Mouse (Mus musculus): ENCODE measurements around the gene Cilp. TPM values are rescaled to one million over a fixed set of nuclear protein-coding genes. Genes with fewer than 3 reads are reported as not detected.
A peak's percentile ranks its signal among the peaks of the same experiment; 100 is the strongest.
"Not testable (repeated sequence)": the region's sequence is repeated elsewhere in the genome, so short reads cannot be mapped to it uniquely, and the experiment has no call there.

Gene Cilp
- polyA plus RNA-seq (2011; ENCODE audit: insufficient read depth, insufficient read length, low replicate concordance, missing spikeins) = 0.40 TPM in 1 of 2 replicates, not detected in the other

GRCm38 (mm10) chr9:65264959-65265358 lies at the start of gene Cilp:
Gene Cilp, plus strand, starts transcription at chr9:65265180.
- TF ChIP-seq POLR2A (IDR thresholded peaks at IDR 0.05; ENCODE audit: borderline replicate concordance, control insufficient read depth, low read depth, low read length) (no peak), CTCF (IDR thresholded peaks at IDR 0.05; ENCODE audit: control insufficient read depth, insufficient read depth, low read length) (no peak)
- 72% methylated on average over 5 of the region's 5 CpGs for WGBS
- no peak within 1 kb of the TSS for H3K27ac ChIP-seq (ENCODE audit: control insufficient read depth, insufficient read depth, low read depth, low read length, poor library complexity)
- H3K4me1 ChIP-seq (ENCODE audit: control insufficient read depth, insufficient read depth, low read length) = no peaks in the 10 kb centered on the region
- no peak within 1 kb of the TSS for H3K4me3 ChIP-seq (replicated peaks; ENCODE audit: control insufficient read depth, low read depth, low read length)

GRCm38 (mm10) chr9:65215494-65216126 lies 49.4 kb upstream of the Cilp start:
- H3K27ac ChIP-seq (ENCODE audit: control insufficient read depth, insufficient read depth, low read depth, low read length, poor library complexity) = peak overlapping the region; percentile 96
- peak overlapping the region; percentile 89 for H3K4me3 ChIP-seq (replicated peaks; ENCODE audit: control insufficient read depth, low read depth, low read length)
- TF ChIP-seq CTCF (IDR thresholded peaks at IDR 0.05; ENCODE audit: control insufficient read depth, insufficient read depth, low read length) (no peak; the same call in 1 of the 2 replicates), POLR2A (IDR thresholded peaks at IDR 0.05; ENCODE audit: borderline replicate concordance, control insufficient read depth, low read depth, low read length) (no peak; the same call in 1 of the 2 replicates)
- peaks cover 6% of the 10 kb centered on the region for H3K4me1 ChIP-seq (ENCODE audit: control insufficient read depth, insufficient read depth, low read length)
- 3% methylated on average over 31 of the region's 31 CpGs for WGBS

GRCm38 (mm10) chr9:65216972-65217371 lies 48.0 kb upstream of the Cilp start:
- H3K4me1 ChIP-seq (ENCODE audit: control insufficient read depth, insufficient read depth, low read length) = peaks cover 6% of the 10 kb centered on the region
- TF ChIP-seq POLR2A (IDR thresholded peaks at IDR 0.05; ENCODE audit: borderline replicate concordance, control insufficient read depth, low read depth, low read length) (no peak), CTCF (IDR thresholded peaks at IDR 0.05; ENCODE audit: control insufficient read depth, insufficient read depth, low read length) (no peak)

GRCm38 (mm10) chr9:65217661-65218060 lies 47.3 kb upstream of the Cilp start:
- peaks cover 6% of the 10 kb centered on the region for H3K4me1 ChIP-seq (ENCODE audit: control insufficient read depth, insufficient read depth, low read length)
- peak overlapping the region; percentile 4 for H3K4me3 ChIP-seq (replicated peaks; ENCODE audit: control insufficient read depth, low read depth, low read length)
- TF ChIP-seq CTCF (IDR thresholded peaks at IDR 0.05; ENCODE audit: control insufficient read depth, insufficient read depth, low read length) (no peak), POLR2A (IDR thresholded peaks at IDR 0.05; ENCODE audit: borderline replicate concordance, control insufficient read depth, low read depth, low read length) (no peak)
- 15% methylated on average over 6 of the region's 6 CpGs for WGBS
- peak overlapping the region; percentile 66 for H3K27ac ChIP-seq (ENCODE audit: control insufficient read depth, insufficient read depth, low read depth, low read length, poor library complexity)

More at GRCm38 (mm10) chr9:65216972-65217371, 48.0 kb upstream of the Cilp start:
- peak overlapping the region; percentile 81 for H3K27ac ChIP-seq (ENCODE audit: control insufficient read depth, insufficient read depth, low read depth, low read length, poor library complexity)
- H3K4me3 ChIP-seq (replicated peaks; ENCODE audit: control insufficient read depth, low read depth, low read length) = peak overlapping the region; percentile 61
- WGBS = 3% methylated on average over 8 of the region's 8 CpGs

- WGBS = 52% methylated on average over 1 of the region's 1 CpGs
- no peak overlapping the region for H3K27ac ChIP-seq (ENCODE audit: control insufficient read depth, insufficient read depth, low read depth, low read length, poor library complexity)
- H3K4me1 ChIP-seq (ENCODE audit: control insufficient read depth, insufficient read depth, low read length) = peaks cover 6% of the 10 kb centered on the region
- H3K4me3 ChIP-seq (replicated peaks; ENCODE audit: control insufficient read depth, low read depth, low read length) = no peak overlapping the region
- TF ChIP-seq CTCF (IDR thresholded peaks at IDR 0.05; ENCODE audit: control insufficient read depth, insufficient read depth, low read length) = no peak
- no peak for TF ChIP-seq POLR2A (IDR thresholded peaks at IDR 0.05; ENCODE audit: borderline replicate concordance, control insufficient read depth, low read depth, low read length)
Measured at GRCm38 (mm10) chr9:65218916-65219315, 46.1 kb upstream of the Cilp start.

- not testable (repeated sequence) for H3K4me3 ChIP-seq (replicated peaks; ENCODE audit: control insufficient read depth, low read depth, low read length); H3K27ac ChIP-seq (ENCODE audit: control insufficient read depth, insufficient read depth, low read depth, low read length, poor library complexity); H3K4me1 ChIP-seq (ENCODE audit: control insufficient read depth, insufficient read depth, low read length)
- 57% methylated on average over 3 of the region's 3 CpGs for WGBS
Measured at GRCm38 (mm10) chr9:65220398-65220797, 44.6 kb upstream of the Cilp start.

GRCm38 (mm10) chr9:65223927-65224326 lies 41.1 kb upstream of the Cilp start:
- H3K27ac ChIP-seq (ENCODE audit: control insufficient read depth, insufficient read depth, low read depth, low read length, poor library complexity) = no peak overlapping the region
- no peak for TF ChIP-seq CTCF (IDR thresholded peaks at IDR 0.05; ENCODE audit: control insufficient read depth, insufficient read depth, low read length)
- TF ChIP-seq POLR2A (IDR thresholded peaks at IDR 0.05; ENCODE audit: borderline replicate concordance, control insufficient read depth, low read depth, low read length) = no peak

GRCm38 (mm10) chr9:65225795-65226194 lies 39.2 kb upstream of the Cilp start:
- 57% methylated on average over 4 of the region's 4 CpGs for WGBS
- H3K4me1 ChIP-seq (ENCODE audit: control insufficient read depth, insufficient read depth, low read length) = no peaks in the 10 kb centered on the region
- H3K27ac ChIP-seq (ENCODE audit: control insufficient read depth, insufficient read depth, low read depth, low read length, poor library complexity) = no peak overlapping the region
- no peak for TF ChIP-seq CTCF (IDR thresholded peaks at IDR 0.05; ENCODE audit: control insufficient read depth, insufficient read depth, low read length)
- no peak for TF ChIP-seq POLR2A (IDR thresholded peaks at IDR 0.05; ENCODE audit: borderline replicate concordance, control insufficient read depth, low read depth, low read length)
- no peak overlapping the region for H3K4me3 ChIP-seq (replicated peaks; ENCODE audit: control insufficient read depth, low read depth, low read length)

More at GRCm38 (mm10) chr9:65223927-65224326, 41.1 kb upstream of the Cilp start:
- 83% methylated on average over 6 of the region's 6 CpGs for WGBS
- H3K4me1 ChIP-seq (ENCODE audit: control insufficient read depth, insufficient read depth, low read length) = no peaks in the 10 kb centered on the region
- no peak overlapping the region for H3K4me3 ChIP-seq (replicated peaks; ENCODE audit: control insufficient read depth, low read depth, low read length)
